Mouse (Mus musculus) 416B (cell line): ENCODE results near the gene Adgrg3.
A peak's percentile ranks its signal among the peaks of the same experiment; 100 is the strongest.

ENCODE experiments used
- DNase-seq: peaks from one replicate; pipeline ENCODE4 v3.0.0; 2011; ENCODE audit warnings: low read depth

The Adgrg3 gene

GRCm38 (mm10) chr8:95081650-95082049 is 64.2 kb downstream of the Adgrg3 start:
- peak; percentile 37 for DNase-seq

- no peak for DNase-seq
Observed at GRCm38 (mm10) chr8:95084261-95084660, 66.8 kb downstream of the Adgrg3 start.

GRCm38 (mm10) chr8:95084744-95085431 is 67.4 kb downstream of the Adgrg3 start:
- DNase-seq, result no peak

- no peak for DNase-seq
Observed at GRCm38 (mm10) chr8:95085432-95086141, 68.1 kb downstream of the Adgrg3 start.

- no peak for DNase-seq
Observed at GRCm38 (mm10) chr8:95093574-95093973, 76.1 kb downstream of the Adgrg3 start.
